Mouse (Mus musculus): ENCODE measurements around the gene Gm9903. TPM values are rescaled to one million over a fixed set of nuclear protein-coding genes. Genes with fewer than 3 reads are reported as not detected.

Gm9903 gene
- polyA plus RNA-seq, 1 experiment from 2014 or later, result 0.48 TPM

GRCm38 (mm10) chr5:33607434-33607833 lies 22.3 kb upstream of the Gm9903 start:
- Histone ChIP-seq H3K4me2 (ENCODE audit: low read depth, low read length, severe bottlenecking) (no peak overlapping the region), H3K27ac (ENCODE audit: low read depth, low read length) (no peak overlapping the region), H3K4me3 (ENCODE audit: low read depth, low read length) (no peak overlapping the region), H3K9ac (ENCODE audit: low read length) (no peak overlapping the region), H3K9me3 (ENCODE audit: control insufficient read depth, low read length) (no peaks in the 10 kb centered on the region), H3K4me1 (replicated peaks; ENCODE audit: control insufficient read depth, insufficient read depth, low read length) (no peaks in the 10 kb centered on the region), H3K27me3 (ENCODE audit: control insufficient read depth, insufficient read depth, low read length) (no peaks in the 10 kb centered on the region), H3K36me3 (ENCODE audit: control insufficient read depth, insufficient read depth, low read length) (peaks cover 9% of the 10 kb centered on the region; the same call in 1 of the 2 replicates)
- DNase-seq (ENCODE audit: low spot score), result no peak
- no peak for ATAC-seq (replicated peaks; ENCODE audit: low FRiP score)
- 93% methylated on average over 15 of the region's 15 CpGs for WGBS

- Histone ChIP-seq H3K4me3 (ENCODE audit: low read depth, low read length) (no peak overlapping the region), H3K27ac (ENCODE audit: low read depth, low read length) (no peak overlapping the region), H3K9me3 (ENCODE audit: control insufficient read depth, low read length) (no peaks in the 10 kb centered on the region), H3K36me3 (ENCODE audit: control insufficient read depth, insufficient read depth, low read length) (peaks cover 9% of the 10 kb centered on the region; the same call in 1 of the 2 replicates), H3K4me1 (replicated peaks; ENCODE audit: control insufficient read depth, insufficient read depth, low read length) (no peaks in the 10 kb centered on the region), H3K27me3 (ENCODE audit: control insufficient read depth, insufficient read depth, low read length) (no peaks in the 10 kb centered on the region), H3K4me2 (ENCODE audit: low read depth, low read length, severe bottlenecking) (no peak overlapping the region), H3K9ac (ENCODE audit: low read length) (no peak overlapping the region)
- ATAC-seq (replicated peaks; ENCODE audit: low FRiP score) (no peak), DNase-seq (ENCODE audit: low spot score) (no peak)
- 77% methylated on average over 1 of the region's 1 CpGs for WGBS
Observed at GRCm38 (mm10) chr5:33609226-33609625, 20.5 kb upstream of the Gm9903 start.

GRCm38 (mm10) chr5:33611795-33612194 lies 17.9 kb upstream of the Gm9903 start:
- DNase-seq (ENCODE audit: low spot score) (no peak), ATAC-seq (replicated peaks; ENCODE audit: low FRiP score) (no peak)
- Histone ChIP-seq H3K4me1 (replicated peaks; ENCODE audit: control insufficient read depth, insufficient read depth, low read length) (no peaks in the 10 kb centered on the region), H3K9ac (ENCODE audit: low read length) (no peak overlapping the region), H3K36me3 (ENCODE audit: control insufficient read depth, insufficient read depth, low read length) (peaks cover 9% of the 10 kb centered on the region; the same call in 1 of the 2 replicates), H3K4me3 (ENCODE audit: low read depth, low read length) (no peak overlapping the region), H3K9me3 (ENCODE audit: control insufficient read depth, low read length) (no peaks in the 10 kb centered on the region), H3K27ac (ENCODE audit: low read depth, low read length) (no peak overlapping the region), H3K27me3 (ENCODE audit: control insufficient read depth, insufficient read depth, low read length) (no peaks in the 10 kb centered on the region), H3K4me2 (ENCODE audit: low read depth, low read length, severe bottlenecking) (no peak overlapping the region)
- WGBS, result 91% methylated on average over 1 of the region's 1 CpGs

- DNase-seq (ENCODE audit: low spot score) (no peak), ATAC-seq (replicated peaks; ENCODE audit: low FRiP score) (no peak)
- H3K27me3 ChIP-seq (ENCODE audit: control insufficient read depth, insufficient read depth, low read length), result no peaks in the 10 kb centered on the region
- no peaks in the 10 kb centered on the region for H3K4me1 ChIP-seq (replicated peaks; ENCODE audit: control insufficient read depth, insufficient read depth, low read length)
- H3K9me3 ChIP-seq (ENCODE audit: control insufficient read depth, low read length), result no peaks in the 10 kb centered on the region
- H3K36me3 ChIP-seq (ENCODE audit: control insufficient read depth, insufficient read depth, low read length), result peaks cover 3% of the 10 kb centered on the region; the same call in 1 of the 2 replicates
- H3K4me3 ChIP-seq (ENCODE audit: low read depth, low read length), result no peak overlapping the region
- WGBS, result 95% methylated on average over 6 of the region's 6 CpGs
- no peak overlapping the region for H3K27ac ChIP-seq (ENCODE audit: low read depth, low read length)
- H3K9ac ChIP-seq (ENCODE audit: low read length), result no peak overlapping the region
- no peak overlapping the region for H3K4me2 ChIP-seq (ENCODE audit: low read depth, low read length, severe bottlenecking)
Observed at GRCm38 (mm10) chr5:33614391-33614790, 15.3 kb upstream of the Gm9903 start.

DNA sequence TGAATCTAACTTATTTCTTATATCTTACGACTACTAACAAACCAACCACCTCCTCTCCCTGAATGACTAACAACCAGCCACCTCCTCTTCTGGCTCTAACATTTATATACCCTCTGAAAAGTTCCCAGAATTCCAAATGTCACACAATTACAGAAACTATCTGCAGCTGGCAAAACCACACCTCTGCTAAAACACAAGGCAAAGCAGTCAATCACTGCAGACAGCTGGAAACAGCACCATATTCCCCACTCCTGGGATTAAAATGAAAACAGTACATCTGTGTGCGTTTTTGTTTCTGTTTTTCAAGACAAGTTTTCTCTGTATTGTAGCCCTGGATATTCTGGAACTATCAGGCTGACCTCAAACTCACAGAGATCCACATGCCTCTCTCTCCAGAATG lies 7.1 kb upstream of the Gm9903 start:
- no peak overlapping the region for H3K27ac ChIP-seq (ENCODE audit: low read depth, low read length)
- H3K9ac ChIP-seq (ENCODE audit: low read length), result no peak overlapping the region
- no peaks in the 10 kb centered on the region for H3K36me3 ChIP-seq (ENCODE audit: control insufficient read depth, insufficient read depth, low read length)
- H3K4me1 ChIP-seq (replicated peaks; ENCODE audit: control insufficient read depth, insufficient read depth, low read length), result no peaks in the 10 kb centered on the region
- H3K4me3 ChIP-seq (ENCODE audit: low read depth, low read length), result no peak overlapping the region
- H3K9me3 ChIP-seq (ENCODE audit: control insufficient read depth, low read length), result no peaks in the 10 kb centered on the region
- H3K27me3 ChIP-seq (ENCODE audit: control insufficient read depth, insufficient read depth, low read length), result no peaks in the 10 kb centered on the region
- H3K4me2 ChIP-seq (ENCODE audit: low read depth, low read length, severe bottlenecking), result no peak overlapping the region
- DNase-seq (ENCODE audit: low spot score) (no peak), ATAC-seq (replicated peaks; ENCODE audit: low FRiP score) (no peak)
- WGBS, result 91% methylated on average over 2 of the region's 2 CpGs

DNA sequence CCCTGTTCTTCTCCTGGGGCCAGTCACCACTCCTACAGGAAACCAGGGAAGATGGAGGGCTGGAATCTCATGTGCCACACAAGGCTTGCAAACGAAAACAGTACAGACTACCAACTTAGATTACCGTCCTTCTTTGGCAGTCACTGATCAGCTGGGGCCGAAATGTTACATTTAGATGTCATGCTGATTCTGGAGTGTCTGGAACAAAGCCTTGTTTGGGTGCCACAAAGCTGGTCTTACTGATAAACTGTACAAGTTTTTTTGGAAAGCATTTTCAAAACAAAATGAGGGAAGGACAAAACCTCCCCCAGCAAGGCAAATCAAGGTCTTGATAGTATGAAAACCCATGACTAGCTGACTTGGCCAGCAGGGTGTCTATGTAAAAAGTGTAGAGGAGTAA lies 6.0 kb upstream of the Gm9903 start:
- no peak overlapping the region for H3K4me2 ChIP-seq (ENCODE audit: low read depth, low read length, severe bottlenecking)
- no peak overlapping the region for H3K4me3 ChIP-seq (ENCODE audit: low read depth, low read length)
- H3K36me3 ChIP-seq (ENCODE audit: control insufficient read depth, insufficient read depth, low read length), result no peaks in the 10 kb centered on the region
- H3K4me1 ChIP-seq (replicated peaks; ENCODE audit: control insufficient read depth, insufficient read depth, low read length), result no peaks in the 10 kb centered on the region; the same call in 1 of the 2 replicates
- no peak overlapping the region for H3K9ac ChIP-seq (ENCODE audit: low read length)
- ATAC-seq (replicated peaks; ENCODE audit: low FRiP score), result no peak
- no peak for DNase-seq (ENCODE audit: low spot score)
- H3K9me3 ChIP-seq (ENCODE audit: control insufficient read depth, low read length), result no peaks in the 10 kb centered on the region
- H3K27ac ChIP-seq (ENCODE audit: low read depth, low read length), result no peak overlapping the region
- 83% methylated on average over 3 of the region's 3 CpGs for WGBS
- no peaks in the 10 kb centered on the region for H3K27me3 ChIP-seq (ENCODE audit: control insufficient read depth, insufficient read depth, low read length)

DNA sequence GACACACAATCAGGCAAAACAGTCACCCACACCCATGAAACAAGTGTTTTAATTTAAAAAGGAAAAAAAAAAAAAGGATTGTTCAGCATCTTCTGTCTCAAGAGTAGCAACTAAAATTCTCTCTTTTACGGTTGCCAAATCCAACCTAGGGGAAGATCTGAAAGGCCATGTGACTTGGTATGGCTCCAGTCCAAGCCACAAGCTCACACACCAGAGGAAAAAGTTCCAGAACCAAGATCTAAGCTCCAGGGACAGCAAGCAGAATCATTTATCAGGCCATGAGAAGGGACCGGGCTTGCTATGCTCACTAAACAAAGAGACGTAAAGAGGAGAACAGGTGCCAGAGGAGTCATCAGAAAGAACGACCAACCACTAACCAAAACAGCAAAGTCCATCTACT lies 1.8 kb upstream of the Gm9903 start:
- H3K36me3 ChIP-seq (ENCODE audit: control insufficient read depth, insufficient read depth, low read length), result no peaks in the 10 kb centered on the region
- H3K9ac ChIP-seq (ENCODE audit: low read length), result peak overlapping the region; percentile 21; the same call in 1 of the 2 replicates
- H3K4me3 ChIP-seq (ENCODE audit: low read depth, low read length), result peak overlapping the region; percentile 75; the same call in 1 of the 2 replicates
- DNase-seq (ENCODE audit: low spot score) (no peak), ATAC-seq (replicated peaks; ENCODE audit: low FRiP score) (no peak)
- H3K27me3 ChIP-seq (ENCODE audit: control insufficient read depth, insufficient read depth, low read length), result no peaks in the 10 kb centered on the region
- peak overlapping the region; percentile 90; the same call in 1 of the 2 replicates for H3K4me2 ChIP-seq (ENCODE audit: low read depth, low read length, severe bottlenecking)
- no peaks in the 10 kb centered on the region for H3K9me3 ChIP-seq (ENCODE audit: control insufficient read depth, low read length)
- WGBS, result 53% methylated on average over 4 of the region's 4 CpGs
- H3K4me1 ChIP-seq (replicated peaks; ENCODE audit: control insufficient read depth, insufficient read depth, low read length), result no peaks in the 10 kb centered on the region; the same call in 1 of the 2 replicates
- H3K27ac ChIP-seq (ENCODE audit: low read depth, low read length), result no peak overlapping the region

DNA sequence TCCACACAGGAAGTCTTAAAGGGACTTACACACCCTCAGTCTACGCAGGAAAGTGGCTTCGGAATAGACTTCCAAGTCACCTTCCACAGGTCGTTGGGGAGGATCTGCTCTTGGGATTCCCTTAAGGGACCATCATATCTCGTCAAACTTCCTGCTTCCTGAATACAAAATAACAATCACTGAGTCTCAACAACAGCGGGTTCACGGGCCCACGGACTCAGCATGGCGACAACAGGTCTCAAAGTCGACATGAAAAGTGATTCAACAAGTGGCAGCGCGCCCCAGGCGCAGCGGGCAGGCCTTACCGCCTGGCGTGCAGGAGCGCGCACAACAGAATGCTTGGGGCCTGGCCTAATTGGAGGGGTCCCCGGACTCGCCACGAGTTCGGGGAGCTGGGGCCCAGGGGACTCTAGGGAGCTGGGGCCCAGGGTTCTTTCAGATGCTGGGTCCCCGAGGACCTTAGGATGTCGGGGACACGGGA lies 865 bp upstream of the Gm9903 start:
- WGBS, result under 1% methylated on average over 24 of the region's 24 CpGs

GRCm38 (mm10) chr5:33630061-33630460 lies 336 bp downstream of the Gm9903 start:
- Histone ChIP-seq H3K27ac (ENCODE audit: low read depth, low read length) (no peak overlapping the region), H3K9me3 (ENCODE audit: control insufficient read depth, low read length) (no peaks in the 10 kb centered on the region), H3K27me3 (ENCODE audit: control insufficient read depth, insufficient read depth, low read length) (no peaks in the 10 kb centered on the region), H3K4me1 (replicated peaks; ENCODE audit: control insufficient read depth, insufficient read depth, low read length) (no peaks in the 10 kb centered on the region; the same call in 1 of the 2 replicates), H3K36me3 (ENCODE audit: control insufficient read depth, insufficient read depth, low read length) (no peaks in the 10 kb centered on the region), H3K9ac (ENCODE audit: low read length) (peak overlapping the region; percentile 57), H3K4me3 (ENCODE audit: low read depth, low read length) (peak overlapping the region; percentile 75), H3K4me2 (ENCODE audit: low read depth, low read length, severe bottlenecking) (peak overlapping the region; percentile 90)
- WGBS, result 4% methylated on average over 9 of the region's 9 CpGs
- ATAC-seq (replicated peaks; ENCODE audit: low FRiP score) (peak; percentile 22), DNase-seq (ENCODE audit: low spot score) (no peak)

More for the DNA sequence above, 865 bp upstream of the Gm9903 start:
- peak overlapping the region; percentile 81 for H3K9ac ChIP-seq (ENCODE audit: low read length)
- H3K4me3 ChIP-seq (ENCODE audit: low read depth, low read length), result peak overlapping the region; percentile 75
- no peaks in the 10 kb centered on the region for H3K27me3 ChIP-seq (ENCODE audit: control insufficient read depth, insufficient read depth, low read length)
- ATAC-seq (replicated peaks; ENCODE audit: low FRiP score) (no peak), DNase-seq (ENCODE audit: low spot score) (peak; percentile 77)
- no peaks in the 10 kb centered on the region for H3K9me3 ChIP-seq (ENCODE audit: control insufficient read depth, low read length)
- peak overlapping the region; percentile 90 for H3K4me2 ChIP-seq (ENCODE audit: low read depth, low read length, severe bottlenecking)
- no peaks in the 10 kb centered on the region; the same call in 1 of the 2 replicates for H3K4me1 ChIP-seq (replicated peaks; ENCODE audit: control insufficient read depth, insufficient read depth, low read length)
- no peaks in the 10 kb centered on the region for H3K36me3 ChIP-seq (ENCODE audit: control insufficient read depth, insufficient read depth, low read length)
- H3K27ac ChIP-seq (ENCODE audit: low read depth, low read length), result peak overlapping the region; percentile 77

Measured in forebrain, embryonic 11.5 days (tissue).